Mouse (Mus musculus): ENCODE data around the gene Tnni2.
A peak's percentile ranks its signal among the peaks of the same experiment; 100 is the strongest.
"Not testable (repeated sequence)": the region's sequence is repeated elsewhere in the genome, so short reads cannot be mapped to it uniquely, and the experiment has no call there.

The Tnni2 gene

DNA sequence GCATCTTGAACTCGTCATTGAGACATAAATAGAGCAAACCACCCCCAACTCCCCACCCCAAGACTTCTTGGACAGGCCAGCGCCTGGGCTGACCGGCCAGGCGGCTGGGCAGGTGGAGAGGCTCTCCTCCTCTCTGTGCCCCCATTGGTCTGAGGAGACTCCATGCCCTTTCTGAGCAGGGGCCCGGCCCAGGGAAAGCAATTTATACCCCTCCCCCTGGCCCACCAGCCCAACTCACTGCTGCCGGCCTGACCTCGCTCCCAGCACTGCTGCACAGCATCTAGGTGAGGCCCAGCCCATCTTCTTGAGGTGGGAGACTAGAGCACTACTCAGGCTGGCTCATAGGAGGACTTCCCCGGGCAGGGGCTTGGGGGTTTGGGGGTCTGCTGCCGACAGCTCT is at the start of gene Tnni2:
Gene Tnni2, plus strand, starts transcription at position 224 of the 400 bp plus-strand sequence.
- no peak for DNase-seq (ENCODE audit: inconsistent age in 2 of 2, low spot score in 1 of 2)

GRCm38 (mm10) chr7:142393191-142393590 is 48.4 kb upstream of the Tnni2 start:
- peak; percentile 88 to 95 for DNase-seq (ENCODE audit: inconsistent age in 2 of 2, low spot score in 1 of 2)

DNA sequence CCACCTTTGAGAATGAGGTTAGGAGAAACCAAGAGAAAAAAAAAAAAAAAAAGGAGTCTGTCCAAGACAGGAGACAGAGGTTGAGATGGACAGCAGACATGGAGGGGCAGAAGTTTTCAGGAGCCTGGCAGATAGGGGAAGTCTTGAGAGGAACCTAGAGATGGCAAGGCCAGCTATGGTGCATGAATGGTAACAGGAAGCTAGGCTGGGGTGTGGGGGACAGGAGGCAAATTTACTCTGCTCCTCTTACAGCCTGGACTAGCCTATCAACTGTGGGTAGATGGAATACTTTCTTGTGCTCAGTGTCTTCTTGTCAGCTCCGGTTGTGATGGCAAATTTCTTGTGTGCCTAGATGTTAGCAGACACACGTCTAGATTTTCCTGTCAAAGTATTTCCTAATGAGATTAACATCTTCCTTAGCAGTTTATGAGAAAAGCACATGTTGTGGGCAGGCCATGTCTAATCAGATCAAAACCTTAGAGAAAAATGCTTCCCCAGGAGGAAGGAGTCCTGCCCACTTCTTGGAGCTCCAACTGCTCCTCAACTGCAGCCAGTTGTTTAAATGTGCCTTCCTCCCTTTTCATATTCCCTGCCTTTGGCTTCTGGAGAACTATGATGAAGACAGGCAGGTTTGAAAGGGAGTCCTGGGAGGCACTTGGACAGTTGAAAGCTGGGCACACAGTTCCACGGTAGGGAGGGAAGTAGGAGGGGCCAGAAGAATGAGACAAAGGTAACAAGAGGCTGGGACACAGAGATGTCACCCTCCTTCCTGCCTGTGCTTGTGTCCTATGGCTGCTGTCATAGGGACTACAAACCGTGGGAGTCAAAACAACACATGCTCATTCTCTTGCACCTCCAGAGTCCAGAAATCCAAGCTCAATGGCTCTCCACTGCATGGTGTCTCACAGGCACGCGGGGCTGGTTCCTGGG is 47.1 kb upstream of the Tnni2 start:
- DNase-seq (ENCODE audit: inconsistent age in 2 of 2, low spot score in 1 of 2) = peak in 1 of 2 experiments; percentile 5

- no peak for DNase-seq (ENCODE audit: inconsistent age in 2 of 2, low spot score in 1 of 2)
Observed at GRCm38 (mm10) chr7:142395472-142395871, 46.1 kb upstream of the Tnni2 start.

- DNase-seq (ENCODE audit: inconsistent age in 2 of 2, low spot score in 1 of 2) = no peak
Observed at GRCm38 (mm10) chr7:142396611-142397010, 45.0 kb upstream of the Tnni2 start.

DNA sequence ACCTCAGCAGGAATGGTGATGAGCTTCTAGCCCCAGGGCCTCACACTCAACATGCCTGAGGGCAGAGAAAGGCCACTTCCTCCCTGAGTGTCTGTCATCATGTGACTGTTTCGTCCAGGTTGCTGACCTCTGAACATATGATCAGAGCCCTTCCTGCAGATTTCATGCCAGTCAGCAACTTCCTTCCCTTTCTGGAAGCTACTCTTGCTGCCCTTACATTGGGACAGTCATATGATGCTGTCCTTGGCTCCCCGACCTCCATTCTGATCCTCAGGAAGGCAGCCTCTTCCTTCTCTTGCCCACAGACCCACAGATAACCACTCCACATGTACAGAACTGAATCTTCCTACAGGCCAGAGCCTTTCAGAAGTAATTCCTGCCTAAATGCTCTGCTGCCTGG is 43.6 kb upstream of the Tnni2 start:
- DNase-seq (ENCODE audit: inconsistent age in 2 of 2, low spot score in 1 of 2) = peak; percentile 44 to 75

DNA sequence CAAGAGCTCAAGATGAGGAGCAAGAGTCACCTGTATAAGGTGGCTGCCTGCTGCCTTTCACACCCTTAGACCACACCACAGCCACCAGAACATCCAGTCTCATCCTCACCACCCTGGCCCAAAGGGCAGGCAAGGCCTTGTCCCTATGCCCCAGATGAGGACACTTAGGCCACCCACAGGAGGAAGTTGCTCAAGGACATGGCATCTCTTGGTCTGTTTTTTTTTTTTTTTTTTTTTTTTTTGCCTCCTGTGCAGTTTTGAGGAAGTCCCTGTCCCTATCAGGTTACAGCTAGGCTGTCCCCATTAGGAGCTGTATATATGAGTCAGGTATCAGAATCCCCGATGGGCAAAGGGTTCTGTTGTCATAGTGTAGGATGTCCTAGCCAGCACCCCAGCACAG is 42.4 kb upstream of the Tnni2 start:
- DNase-seq (ENCODE audit: inconsistent age in 2 of 2, low spot score in 1 of 2) = peak in 1 of 2 experiments; percentile 33

- DNase-seq (ENCODE audit: inconsistent age in 2 of 2, low spot score in 1 of 2) = no peak
Observed at GRCm38 (mm10) chr7:142400112-142400749, 41.4 kb upstream of the Tnni2 start.

DNA sequence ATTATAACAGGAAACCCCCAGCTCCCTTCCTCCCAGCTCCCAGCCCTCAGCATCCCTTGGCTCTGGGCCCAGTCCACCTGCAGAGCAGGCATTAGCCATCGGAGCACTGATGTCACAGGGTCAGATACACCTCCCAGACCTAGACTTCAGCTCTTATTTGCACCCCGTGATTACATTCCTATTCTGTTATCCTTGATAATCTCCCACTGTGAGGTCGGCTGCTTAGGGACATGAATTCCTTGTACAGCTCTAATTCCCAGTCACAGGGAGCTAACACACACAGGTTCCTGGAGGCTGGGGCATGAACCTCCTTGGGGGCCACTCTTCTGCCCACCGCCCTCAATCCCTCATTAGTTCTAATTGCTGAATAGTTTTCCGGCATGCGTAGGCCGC is 40.9 kb upstream of the Tnni2 start:
- DNase-seq (ENCODE audit: inconsistent age in 2 of 2, low spot score in 1 of 2) = peak in 1 of 2 experiments; percentile 36

- DNase-seq (ENCODE audit: inconsistent age in 2 of 2, low spot score in 1 of 2) = no peak
Observed at GRCm38 (mm10) chr7:142403591-142403990, 38.0 kb upstream of the Tnni2 start.

- DNase-seq (ENCODE audit: inconsistent age in 2 of 2, low spot score in 1 of 2) = not testable (repeated sequence)
Observed at GRCm38 (mm10) chr7:142405134-142405533, 36.5 kb upstream of the Tnni2 start.

DNA sequence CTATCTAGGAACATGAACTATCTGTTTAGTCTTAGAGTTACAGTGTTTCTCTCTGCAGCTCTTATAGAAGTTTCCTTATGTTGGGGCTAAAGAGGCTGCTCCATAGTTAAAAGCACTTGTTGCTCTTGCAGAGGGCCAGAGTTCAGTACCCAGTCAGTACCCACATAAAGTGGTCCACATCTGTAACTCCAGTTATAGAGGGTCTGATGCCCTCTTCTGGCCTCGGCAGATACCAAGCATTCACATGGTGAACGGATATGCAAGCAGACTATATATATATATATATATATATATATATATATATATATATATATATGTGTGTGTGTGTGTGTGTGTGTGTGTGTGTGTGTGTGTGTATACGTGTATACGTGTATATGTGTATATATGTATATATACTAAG is 33.7 kb upstream of the Tnni2 start:
- DNase-seq (ENCODE audit: inconsistent age in 2 of 2, low spot score in 1 of 2) = no peak

DNA sequence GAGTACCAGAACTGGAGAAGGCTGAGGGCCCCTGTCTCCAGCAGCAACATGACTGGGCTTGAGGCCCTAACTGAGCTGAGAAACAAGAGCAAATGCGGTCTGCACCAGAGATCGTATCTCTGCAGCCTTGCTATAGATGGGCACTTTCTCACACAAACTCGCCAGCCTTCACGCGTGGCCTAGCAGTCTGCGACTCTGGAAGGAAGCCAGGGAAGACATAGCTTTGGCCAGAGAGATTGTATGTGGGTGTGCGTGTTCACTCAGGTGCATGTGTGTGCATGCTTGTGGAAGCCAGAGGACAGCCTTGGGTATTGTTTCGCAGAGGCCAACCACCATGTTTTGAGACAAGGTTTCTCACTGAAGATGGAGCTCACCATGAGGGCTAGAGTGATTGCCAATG is 32.9 kb upstream of the Tnni2 start:
- no peak for DNase-seq (ENCODE audit: inconsistent age in 2 of 2, low spot score in 1 of 2)

GRCm38 (mm10) chr7:142409603-142410002 is 32.0 kb upstream of the Tnni2 start:
- DNase-seq (ENCODE audit: inconsistent age in 2 of 2, low spot score in 1 of 2) = no peak

DNA sequence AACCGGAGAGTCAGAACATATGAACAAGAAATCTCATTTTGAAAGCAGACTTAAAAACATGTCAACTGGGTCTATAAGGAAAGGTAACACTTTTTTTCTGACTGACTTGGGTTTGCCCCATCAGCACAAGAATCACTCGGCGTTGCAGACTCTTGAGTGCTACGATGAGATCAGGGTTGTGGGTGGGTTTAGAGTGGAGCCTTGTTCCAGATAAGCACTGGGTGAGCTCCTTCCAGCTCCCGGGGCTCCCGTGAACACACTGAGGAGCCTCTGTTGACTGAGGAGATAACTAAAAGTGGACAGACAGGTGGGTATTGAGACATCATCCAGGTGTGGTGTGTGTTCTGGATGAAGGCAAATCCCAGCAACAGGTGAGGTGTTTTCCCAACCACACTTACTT is 28.3 kb upstream of the Tnni2 start:
- DNase-seq (ENCODE audit: inconsistent age in 2 of 2, low spot score in 1 of 2) = no peak

GRCm38 (mm10) chr7:142415314-142415713 is 26.3 kb upstream of the Tnni2 start:
- DNase-seq (ENCODE audit: inconsistent age in 2 of 2, low spot score in 1 of 2) = peak in 1 of 2 experiments; percentile 66

DNA sequence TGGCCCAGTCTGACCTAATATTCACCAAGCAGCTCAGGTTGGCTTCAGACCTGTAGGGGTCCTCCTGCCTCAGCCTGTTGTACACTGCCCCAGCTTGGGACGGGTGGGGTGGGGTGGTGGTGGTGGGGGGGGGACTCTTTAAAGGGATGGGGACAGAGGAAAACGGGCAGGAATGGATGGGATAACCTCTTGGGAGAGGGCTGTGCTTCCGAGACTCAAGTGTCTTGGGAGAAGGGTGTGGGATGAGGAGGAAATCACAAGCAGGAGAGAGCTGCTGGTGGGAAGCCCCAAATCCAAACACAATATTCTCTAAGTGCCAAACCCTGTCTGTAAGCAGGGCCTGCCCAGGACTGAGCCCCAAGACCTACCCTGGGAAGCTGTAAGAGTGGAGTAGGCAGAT is 25.4 kb upstream of the Tnni2 start:
- no peak for DNase-seq (ENCODE audit: inconsistent age in 2 of 2, low spot score in 1 of 2)

DNA sequence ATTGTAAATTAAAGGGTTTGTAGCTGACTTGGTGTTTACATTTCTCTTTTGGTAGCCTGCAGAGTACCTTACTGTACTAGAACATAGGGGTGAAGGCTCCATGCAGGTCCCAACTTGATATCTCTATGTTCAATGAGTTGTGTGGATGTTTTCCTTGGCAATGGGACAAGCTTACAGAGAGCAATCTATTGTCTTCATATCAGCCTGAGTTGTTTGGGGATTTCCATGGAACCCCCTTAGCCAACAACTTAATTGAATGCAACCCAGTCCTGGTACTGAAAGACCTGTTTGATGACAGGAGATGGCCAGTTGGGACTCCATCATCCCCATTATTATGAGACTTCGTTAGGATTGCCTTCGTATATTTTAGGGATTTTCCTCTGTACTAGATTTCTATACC is 23.6 kb upstream of the Tnni2 start:
- DNase-seq (ENCODE audit: inconsistent age in 2 of 2, low spot score in 1 of 2) = no peak

GRCm38 (mm10) chr7:142418679-142419078 is 22.9 kb upstream of the Tnni2 start:
- no peak for DNase-seq (ENCODE audit: inconsistent age in 2 of 2, low spot score in 1 of 2)

DNA sequence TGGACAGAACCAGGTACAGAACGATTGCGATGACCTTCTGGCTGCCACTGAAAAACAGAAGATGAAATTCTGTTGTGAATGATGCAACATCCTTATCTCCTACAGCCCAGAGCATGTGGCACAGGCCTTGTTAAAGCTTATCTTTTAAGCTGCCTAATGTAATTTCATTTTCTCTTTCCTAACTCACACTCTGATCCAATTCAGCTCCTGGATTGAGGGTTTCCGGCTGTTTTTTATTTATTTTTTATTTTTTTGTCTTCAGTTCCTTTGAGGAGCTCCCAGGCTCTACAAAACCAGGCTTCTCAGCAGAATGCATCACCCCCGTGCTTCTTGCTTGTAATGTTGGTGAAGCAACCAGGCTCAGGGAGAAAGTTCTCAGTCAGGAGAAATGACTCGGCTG is 21.7 kb upstream of the Tnni2 start:
- DNase-seq (ENCODE audit: inconsistent age in 2 of 2, low spot score in 1 of 2) = peak in 1 of 2 experiments; percentile 56

GRCm38 (mm10) chr7:142421826-142422225 is 19.8 kb upstream of the Tnni2 start:
- DNase-seq (ENCODE audit: inconsistent age in 2 of 2, low spot score in 1 of 2) = no peak

DNA sequence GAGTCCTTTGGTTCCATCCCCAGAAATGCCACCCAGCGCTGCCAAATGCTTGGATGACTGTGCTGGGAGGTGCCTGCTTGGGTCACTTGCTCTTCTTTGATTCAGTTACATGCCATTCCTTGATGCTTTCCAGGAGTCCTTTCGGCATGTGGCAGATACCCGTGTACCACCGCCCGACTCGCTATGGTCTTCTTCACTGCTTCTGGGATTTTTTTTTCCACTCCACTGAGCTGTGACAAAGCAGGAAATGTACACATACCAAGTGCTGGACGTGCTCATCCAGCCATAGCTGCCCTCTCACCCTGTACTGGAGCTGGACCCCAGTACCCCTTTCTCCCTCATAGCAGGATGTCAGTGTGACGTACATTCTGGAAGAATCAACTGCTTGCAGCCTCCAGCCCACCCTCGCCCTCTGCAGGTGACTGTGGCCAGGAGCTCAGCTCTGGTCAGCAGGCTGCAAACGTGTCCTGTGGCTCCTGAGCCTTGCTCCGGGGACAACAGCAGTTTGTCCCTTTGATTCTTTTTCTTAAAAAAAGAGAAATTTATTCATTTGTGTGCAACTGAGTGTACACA is 15.9 kb upstream of the Tnni2 start:
- DNase-seq (ENCODE audit: inconsistent age in 2 of 2, low spot score in 1 of 2) = peak in 1 of 2 experiments; percentile 56

Data from adrenal gland, adult (tissue).